Mouse (Mus musculus) heart, adult 8-10 months (tissue): ENCODE measurements around the gene C1rb. TPM values are rescaled to one million over a fixed set of nuclear protein-coding genes. Genes with fewer than 3 reads are reported as not detected.
"Not testable (repeated sequence)": the region's sequence is repeated elsewhere in the genome, so short reads cannot be mapped to it uniquely, and the experiment has no call there.

Experiments
- DNase-seq: peaks from one replicate; pipeline ENCODE4 v3.0.0; 2022; ENCODE audit warnings: low spot score
- total RNA-seq, 4 experiments: library from RNA; stranded (reverse); gene quantifications; 2 replicates each; pipeline ENCODE4 v1.2.4; 2022

C1rb gene
- 1 to 10 TPM; 1.3 to 3.0 (median 1.7) TPM for total RNA-seq

DNA sequence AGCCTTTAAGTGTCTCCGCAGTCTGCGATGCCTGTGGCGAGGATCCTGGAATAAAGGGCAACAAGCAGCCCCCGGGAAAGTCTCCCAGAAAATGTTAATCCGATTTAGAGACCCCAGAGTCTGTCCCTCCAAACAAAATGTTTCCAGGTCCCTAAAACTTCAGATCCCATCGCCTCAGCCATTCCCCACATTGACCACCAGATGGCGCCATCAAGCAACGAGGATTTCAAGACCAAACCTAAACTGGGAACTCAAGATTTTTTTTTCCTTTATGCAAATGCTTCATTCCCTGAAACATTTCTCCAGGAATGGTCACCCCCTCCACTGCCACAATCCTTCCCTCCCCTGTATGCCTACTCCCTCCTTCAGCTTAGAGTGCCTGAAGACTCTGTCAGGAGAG, at the start of gene C1rb:
C1rb (plus strand) TSS at position 269 of the 400 bp plus-strand sequence.
- DNase-seq: peak; percentile 58

DNA sequence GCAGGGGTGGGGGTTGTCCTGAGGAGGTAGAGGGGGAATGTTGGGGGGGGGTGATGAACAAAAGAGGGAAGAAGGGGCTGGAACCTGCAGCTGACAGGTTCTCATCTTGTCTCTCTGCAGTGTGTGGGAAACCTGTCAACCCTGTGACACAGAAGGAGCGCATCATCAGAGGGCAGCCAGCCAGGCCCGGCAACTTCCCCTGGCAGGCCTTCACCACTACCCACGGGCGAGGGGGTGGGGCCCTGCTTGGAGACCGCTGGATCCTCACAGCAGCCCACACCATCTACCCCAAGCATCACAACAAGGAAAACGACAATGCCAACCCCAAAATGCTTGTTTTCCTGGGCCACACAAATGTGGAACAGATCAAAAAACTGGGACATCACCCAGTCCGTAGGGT, 48.0 kb upstream of the C1rb start:
- not testable (repeated sequence) for DNase-seq

DNA sequence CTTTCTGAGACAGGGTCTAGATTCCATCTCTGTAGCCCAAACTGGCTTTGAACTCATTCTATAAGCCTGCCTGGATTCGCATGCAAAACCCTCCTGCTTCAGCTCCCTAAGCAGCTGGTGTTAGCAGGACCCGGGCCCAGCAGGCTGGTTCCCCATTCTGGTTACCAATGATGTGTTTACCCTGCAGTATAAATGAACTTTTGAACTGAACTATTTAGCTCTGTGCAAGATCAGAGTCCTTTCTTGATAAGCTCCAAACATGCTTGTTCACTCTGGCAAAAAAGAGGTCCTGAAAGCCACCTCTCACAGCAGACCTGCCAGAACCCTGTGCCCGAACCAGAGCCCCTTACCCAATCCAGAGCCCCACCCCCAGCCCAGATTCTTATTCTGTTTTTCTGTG, 42.2 kb upstream of the C1rb start:
- DNase-seq: no peak

GRCm38 (mm10) chr6:124531077-124531476, 39.0 kb upstream of the C1rb start:
- DNase-seq: no peak

GRCm38 (mm10) chr6:124536125-124536829, 33.8 kb upstream of the C1rb start:
- not testable (repeated sequence) for DNase-seq

- DNase-seq: not testable (repeated sequence)
Observed at GRCm38 (mm10) chr6:124541176-124541575, 28.9 kb upstream of the C1rb start.

- peak; percentile 68 for DNase-seq
Observed at GRCm38 (mm10) chr6:124542284-124542683, 27.8 kb upstream of the C1rb start, which contains the start of gene C1s1. Gene C1s1 (minus strand): TSS chr6:124542359.

DNA sequence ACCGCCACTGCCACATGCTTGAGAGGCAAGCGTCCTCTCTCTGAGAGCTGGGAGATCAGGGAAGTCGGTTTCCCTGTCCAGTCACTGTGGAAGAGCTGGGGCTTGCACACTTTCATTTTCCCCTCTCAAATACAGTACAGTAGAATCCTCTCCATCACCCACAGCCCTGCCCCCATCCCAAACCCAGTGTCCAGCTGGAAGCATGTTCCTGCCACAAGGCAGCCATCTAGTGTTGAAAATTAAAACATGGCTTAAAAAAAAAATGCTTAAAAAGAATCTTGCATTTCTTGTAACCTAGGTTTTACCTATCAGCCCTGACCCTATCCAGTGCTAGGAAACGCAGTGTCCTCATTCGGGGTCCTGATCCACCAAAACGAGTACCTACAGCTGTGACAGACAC, 25.6 kb upstream of the C1rb start:
- peak; percentile 8 for DNase-seq

DNA sequence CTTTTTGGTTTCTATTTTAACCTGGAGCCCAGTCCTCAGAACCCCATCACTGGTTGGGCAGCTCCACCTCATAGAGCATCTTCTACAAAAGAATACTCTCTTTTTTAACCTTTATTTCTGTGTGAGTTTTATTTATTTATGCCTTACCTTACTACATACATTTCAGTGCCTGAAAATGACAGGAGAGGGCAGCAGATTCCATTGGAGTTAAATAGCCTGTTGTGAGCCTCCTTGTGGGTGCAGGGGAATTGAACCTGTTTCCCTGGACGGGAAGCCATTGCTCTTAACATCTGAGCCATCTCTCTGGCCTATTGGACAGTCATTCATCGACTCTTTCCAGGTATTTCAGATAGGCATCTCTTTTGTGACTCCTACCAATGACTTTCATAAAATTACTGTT, 24.7 kb upstream of the C1rb start:
- no peak for DNase-seq

GRCm38 (mm10) chr6:124547979-124548378, 22.1 kb upstream of the C1rb start:
- DNase-seq: not testable (repeated sequence)

DNA sequence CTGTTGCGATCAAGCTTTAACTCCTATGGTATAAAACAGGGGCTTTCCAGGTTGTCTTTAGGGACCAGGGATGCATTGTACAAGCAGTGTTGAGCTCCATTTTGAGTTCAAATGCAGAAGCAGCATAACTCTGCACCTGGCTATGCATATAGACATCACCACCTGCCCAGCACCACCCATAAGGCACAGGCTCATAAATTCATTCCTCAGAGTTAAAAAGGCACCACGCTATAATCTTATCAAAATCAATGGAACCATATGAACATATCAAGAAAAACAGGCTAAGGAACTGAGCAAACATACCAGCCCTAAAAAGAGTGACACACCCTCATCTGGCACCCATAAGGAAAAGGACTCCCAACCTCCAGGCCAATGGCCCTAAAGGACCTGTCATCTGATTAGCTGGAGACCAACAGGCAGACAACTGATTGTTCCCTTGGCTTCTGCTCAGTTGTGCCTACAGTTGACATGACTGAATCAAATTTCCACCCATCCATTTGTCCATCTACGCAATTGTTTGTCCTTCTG, 21.0 kb upstream of the C1rb start:
- DNase-seq: no peak

DNA sequence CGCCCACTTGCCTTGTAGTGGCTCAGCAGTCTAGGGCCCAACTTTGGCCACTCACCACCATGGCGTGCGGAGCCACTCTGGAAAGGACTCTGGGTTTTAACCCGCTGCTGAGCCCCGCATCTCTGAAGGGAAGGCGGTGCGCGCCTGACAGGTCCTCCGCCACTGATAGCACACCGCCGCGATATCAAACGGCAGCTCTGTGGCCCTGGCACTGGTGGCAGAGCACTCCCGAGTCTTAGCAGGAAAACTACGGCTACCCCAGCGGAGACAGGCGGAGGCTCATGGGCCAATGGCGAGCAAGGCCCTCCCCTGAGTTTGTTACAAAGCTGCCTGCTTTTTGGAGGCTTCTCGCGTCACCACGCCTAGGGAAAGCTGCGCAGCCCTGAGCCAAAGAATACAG, 17.3 kb upstream of the C1rb start:
- no peak for DNase-seq

DNA sequence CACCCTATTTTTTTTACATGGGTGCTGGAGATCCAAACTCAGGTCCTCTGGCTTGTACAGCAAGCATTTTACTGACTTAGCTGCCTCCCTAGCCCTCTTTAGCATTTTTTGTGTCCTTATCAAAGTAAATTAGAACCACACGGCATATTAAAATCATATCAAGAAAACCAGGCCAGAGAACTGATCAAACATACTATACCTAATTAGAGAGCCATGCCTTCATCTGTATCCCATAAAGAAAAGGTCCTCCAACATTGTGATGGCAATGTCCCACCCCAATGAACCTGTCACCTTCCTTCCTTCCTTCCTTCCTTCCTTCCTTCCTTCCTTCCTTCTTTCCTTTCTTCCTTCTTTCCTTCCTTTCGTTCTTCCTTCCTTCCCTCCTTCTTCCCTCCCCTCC, 14.1 kb upstream of the C1rb start:
- not testable (repeated sequence) for DNase-seq

- DNase-seq: not testable (repeated sequence)
Observed at GRCm38 (mm10) chr6:124561156-124561555, 8.9 kb upstream of the C1rb start.

DNA sequence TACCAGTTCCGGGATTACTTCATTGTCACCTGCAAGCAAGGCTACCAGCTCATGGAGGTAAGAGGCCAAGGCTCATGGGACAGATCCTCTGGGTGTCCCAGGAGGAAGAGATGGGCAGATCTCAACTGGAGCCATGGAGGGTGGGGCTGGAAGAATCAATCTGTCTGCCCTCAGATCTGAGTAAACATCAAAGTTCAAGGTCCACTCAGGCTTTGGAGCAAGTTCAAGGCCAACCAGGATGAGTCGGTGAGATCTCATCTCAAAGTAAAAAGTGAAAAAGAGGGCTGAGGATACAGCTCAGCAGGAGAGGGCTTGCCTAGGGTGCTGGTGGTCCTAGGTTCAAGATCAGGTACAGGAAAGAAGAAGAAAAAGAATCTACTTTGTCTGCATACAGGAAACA, 8.5 kb upstream of the C1rb start:
- DNase-seq: not testable (repeated sequence)

DNA sequence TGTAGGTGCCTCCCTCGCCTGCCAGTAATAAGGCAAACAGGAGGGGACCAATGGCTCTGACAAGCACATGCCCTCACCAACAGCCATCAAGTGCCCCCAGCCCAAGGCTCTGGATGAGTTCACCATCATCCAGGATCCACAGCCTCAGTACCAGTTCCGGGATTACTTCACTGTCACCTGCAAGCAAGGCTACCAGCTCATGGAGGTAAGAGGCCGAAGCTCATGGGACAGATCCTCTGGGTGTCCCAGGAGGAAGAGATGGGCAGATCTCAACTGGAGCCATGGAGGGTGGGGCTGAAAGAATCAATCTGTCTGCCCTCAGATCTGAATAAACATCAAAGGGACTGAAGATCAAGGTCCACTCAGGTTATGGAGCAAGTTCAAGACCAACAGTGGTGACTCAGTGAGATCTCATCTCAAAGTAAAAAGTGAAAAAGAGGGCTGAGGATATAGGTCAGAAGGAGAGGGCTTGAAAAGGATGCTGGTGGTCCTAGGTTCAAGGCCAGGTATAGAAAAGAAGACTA, 5.1 kb downstream of the C1rb start:
- DNase-seq: not testable (repeated sequence)

- DNase-seq: not testable (repeated sequence)
Observed at GRCm38 (mm10) chr6:124580155-124580554, 10.1 kb downstream of the C1rb start.

GRCm38 (mm10) chr6:124582231-124582630, 12.1 kb downstream of the C1rb start:
- DNase-seq: no peak

DNA sequence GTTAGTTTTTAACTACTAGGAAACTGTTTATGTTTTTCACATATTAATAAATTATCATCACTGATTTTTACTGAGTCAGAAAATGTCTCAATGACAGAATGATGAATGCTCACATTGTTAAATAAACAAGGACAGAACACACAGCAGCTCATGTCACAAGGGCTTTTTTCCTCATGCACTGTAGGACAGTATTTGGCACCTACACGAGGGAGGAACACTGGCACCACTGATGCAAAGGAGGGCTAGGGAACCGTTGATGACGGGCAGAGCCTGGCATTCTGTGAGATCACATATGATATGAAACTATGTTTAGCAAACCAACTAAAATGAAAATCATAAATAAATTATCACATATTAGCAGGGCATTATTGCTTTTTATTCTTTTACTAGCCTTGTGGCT, 14.8 kb downstream of the C1rb start:
- no peak for DNase-seq

- DNase-seq: peak; percentile 6
Observed at GRCm38 (mm10) chr6:124585761-124586160, 15.7 kb downstream of the C1rb start.

DNA sequence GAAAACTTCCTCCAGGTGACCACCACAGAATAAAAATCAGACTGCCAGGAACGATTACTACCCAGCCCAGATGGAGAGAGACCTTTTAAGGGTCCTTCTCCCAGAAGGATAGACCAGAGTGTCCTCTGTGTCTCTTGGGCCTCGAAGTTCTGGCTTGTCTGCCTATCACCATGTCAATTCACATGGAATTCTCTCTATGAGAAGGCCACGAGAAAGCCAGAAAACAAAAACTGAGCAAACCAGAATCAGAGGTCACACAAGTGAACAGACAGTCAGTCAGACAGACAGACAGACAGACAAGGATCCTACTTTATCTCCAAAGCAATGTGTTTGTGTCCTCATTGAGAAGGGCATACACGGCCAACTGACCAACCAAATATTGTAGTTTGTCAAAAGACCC, 16.2 kb downstream of the C1rb start:
- DNase-seq: no peak

GRCm38 (mm10) chr6:124588771-124589170, 18.7 kb downstream of the C1rb start:
- DNase-seq: no peak

DNA sequence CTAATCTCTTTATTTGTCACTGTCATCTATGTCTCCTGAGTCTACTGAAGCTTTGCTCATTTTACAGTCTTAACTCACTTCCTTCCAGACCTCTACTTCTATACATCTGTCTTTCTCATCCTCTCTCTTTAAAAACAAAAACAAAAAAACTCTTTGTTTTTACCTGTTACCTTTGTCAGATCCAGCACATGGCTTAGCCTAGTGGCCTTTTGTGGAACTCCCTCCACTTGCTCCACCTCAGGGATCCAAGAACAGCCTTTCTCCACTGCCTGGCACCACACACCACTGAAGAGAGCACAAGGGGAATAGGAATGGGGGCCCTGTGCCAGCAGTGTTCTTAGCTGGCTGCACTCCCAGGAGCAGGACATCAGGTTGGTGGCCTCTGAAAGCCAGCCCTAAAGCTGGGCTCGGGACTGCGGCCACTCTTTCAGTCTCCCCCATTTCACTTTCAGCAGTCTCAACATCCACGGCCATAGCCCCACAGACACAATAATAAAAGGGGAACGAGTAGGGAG, 22.1 kb downstream of the C1rb start:
- peak; percentile 47 for DNase-seq
